Mouse (Mus musculus) liver, embryonic 16.5 days (tissue): ENCODE results near the gene Prkag3. TPM values are rescaled to one million over a fixed set of nuclear protein-coding genes. Genes with fewer than 3 reads are reported as not detected.

Experiments
- ATAC-seq: fragments of 200-750 bp; cut with Nextera tagmentation; 2 replicates; pipeline ENCODE4 v1.8.0; 2017; ENCODE audit warnings: low read depth, mild to moderate bottlenecking, moderate number of reproducible peaks, moderate library complexity
- H3K27ac ChIP-seq: fragments of 300-500 bp; sonication (generic); 2 replicates; pipeline ENCODE4 v1.5.1; 2014; ENCODE audit warnings: mild to moderate bottlenecking, low read length
- H3K27me3 ChIP-seq: fragments of 300-500 bp; sonication (generic); 2 replicates; pipeline ENCODE4 v1.6.1; 2014; ENCODE audit warnings: low read depth, low read length, mixed read lengths; ENCODE audit not compliant: control insufficient read depth, insufficient read depth
- H3K36me3 ChIP-seq: fragments of 300-500 bp; sonication (generic); 2 replicates; pipeline ENCODE4 v1.6.1; 2014; ENCODE audit warnings: mild to moderate bottlenecking; ENCODE audit not compliant: control insufficient read depth, insufficient read depth
- H3K4me1 ChIP-seq: fragments of 300-500 bp; sonication (generic); 2 replicates; pipeline ENCODE4 v1.6.1; 2014; ENCODE audit warnings: low read depth, low read length, mixed read lengths; ENCODE audit not compliant: control insufficient read depth
- H3K4me2 ChIP-seq: fragments of 300-500 bp; sonication (generic); 2 replicates; pipeline ENCODE4 v1.6.1; 2014; ENCODE audit warnings: low read depth, low read length, mixed read lengths
- H3K4me3 ChIP-seq: fragments of 300-500 bp; sonication (generic); 2 replicates; pipeline ENCODE4 v1.5.1; 2014; ENCODE audit warnings: low read depth, mild to moderate bottlenecking, low read length
- H3K9ac ChIP-seq: fragments of 300-500 bp; sonication (generic); 2 replicates; pipeline ENCODE4 v1.6.1; 2014; ENCODE audit warnings: low read depth, low read length
- H3K9me3 ChIP-seq: fragments of 300-500 bp; sonication (generic); replicated peaks from 2 replicates; pipeline ENCODE4 v1.6.1; 2016; ENCODE audit warnings: low read length; ENCODE audit not compliant: control insufficient read depth
- WGBS: fragments of 180-500 bp; shearing (Covaris S2); extraction: QIAGEN DNeasy Blood & Tissue Kit; methylation state at CpG from one replicate; pipeline ENCODE4 v1.1.7; 2014; ENCODE audit not compliant: insufficient replicate concordance; 5-methylcytosine and 5-hydroxymethylcytosine counted together
- polyA plus RNA-seq: library from polyadenylated mRNA; unstranded; fragments of >200 nt; fragmentation: Nextera tagmentation; extraction: Ambion mirVana; gene quantifications from 2 replicates; pipeline ENCODE4 v1.2.1, GENCODE M21; 2015

The Prkag3 gene
- polyA plus RNA-seq, 1 experiment from 2014 or later: 0.19 TPM

DNA sequence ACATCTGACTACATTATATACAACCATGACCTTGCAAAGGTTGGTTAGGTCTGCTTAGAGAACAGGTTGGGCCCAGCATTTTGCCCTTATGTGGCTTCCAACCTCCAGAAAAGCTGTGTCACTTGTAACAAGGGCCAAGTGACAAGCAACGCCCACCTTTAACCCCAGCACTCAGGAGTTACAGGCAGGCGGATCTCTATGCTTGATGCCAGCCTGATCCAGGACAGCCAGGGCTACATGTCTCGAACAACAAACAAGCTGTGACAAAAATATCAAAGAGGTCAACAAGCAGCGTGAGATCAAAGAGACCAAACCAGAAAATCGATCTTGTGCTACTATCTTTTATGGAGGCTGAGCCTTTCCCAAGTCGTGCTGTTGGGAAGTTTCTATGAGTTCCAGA lies 27.4 kb downstream of the Prkag3 start:
- H3K36me3 ChIP-seq: no peaks in the 10 kb centered on the region
- H3K27ac ChIP-seq: no peak overlapping the region
- H3K27me3 ChIP-seq: no peaks in the 10 kb centered on the region
- no peaks in the 10 kb centered on the region for H3K9me3 ChIP-seq
- no peak overlapping the region for H3K4me2 ChIP-seq
- WGBS: 44% methylated on average over 6 of the region's 6 CpGs
- no peaks in the 10 kb centered on the region for H3K4me1 ChIP-seq
- H3K4me3 ChIP-seq: no peak overlapping the region
- H3K9ac ChIP-seq: no peak overlapping the region
- ATAC-seq: peak; percentile 37; the same call in 1 of the 2 replicates

DNA sequence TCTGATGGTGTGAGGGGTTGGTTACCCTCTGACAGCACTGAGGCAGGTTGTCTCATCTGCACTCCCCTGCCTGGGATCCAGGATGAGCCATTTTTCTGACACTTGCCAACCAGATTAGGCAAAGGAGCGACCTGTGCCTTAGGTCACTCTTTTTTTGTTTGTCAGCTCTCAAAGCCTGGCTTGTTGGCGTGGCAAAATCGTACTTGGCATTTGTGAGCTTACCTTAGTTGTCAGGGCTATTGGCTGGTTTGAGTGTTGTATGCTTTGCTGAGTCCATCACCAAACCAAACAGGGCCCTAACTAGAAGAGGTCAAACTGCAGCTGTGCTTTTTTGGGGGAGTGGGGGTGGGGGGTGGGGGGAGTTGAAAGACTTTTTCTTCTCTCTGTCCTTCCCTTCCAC lies 29.7 kb downstream of the Prkag3 start:
- no peak for ATAC-seq
- Histone ChIP-seq H3K4me3 (no peak overlapping the region), H3K4me2 (no peak overlapping the region), H3K27me3 (0 out of 2 replicates have a peak, but pooled peaks cover 1% of the 10 kb centered on the region), H3K9ac (no peak overlapping the region), H3K4me1 (no peaks in the 10 kb centered on the region), H3K27ac (no peak overlapping the region), H3K9me3 (no peaks in the 10 kb centered on the region), H3K36me3 (no peaks in the 10 kb centered on the region)
- 38% methylated on average over 3 of the region's 3 CpGs for WGBS

DNA sequence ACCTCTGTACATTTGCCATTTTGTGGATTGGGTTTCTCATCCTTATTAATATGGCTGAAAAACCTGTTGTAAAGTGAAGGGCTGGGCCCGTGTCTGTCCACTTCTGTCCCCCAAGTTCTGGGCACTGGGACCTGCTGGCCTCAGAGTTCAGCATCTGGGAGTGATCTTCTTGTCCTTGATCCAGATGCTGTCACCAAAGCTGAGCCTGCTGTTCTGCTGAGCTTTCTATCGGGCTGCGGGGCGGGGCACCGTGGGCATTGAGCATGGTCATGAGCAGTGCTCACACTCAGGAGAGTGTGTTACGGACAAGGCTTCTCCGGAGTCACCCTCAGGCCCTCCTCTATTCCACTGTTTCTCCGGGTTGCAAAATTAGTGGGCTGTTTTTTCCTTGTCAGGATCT lies 30.9 kb downstream of the Prkag3 start:
- H3K27me3 ChIP-seq: peaks cover 11% of the 10 kb centered on the region
- no peak overlapping the region for H3K4me3 ChIP-seq
- H3K4me1 ChIP-seq: no peaks in the 10 kb centered on the region
- no peak overlapping the region for H3K27ac ChIP-seq
- H3K4me2 ChIP-seq: no peak overlapping the region
- 74% methylated on average over 8 of the region's 8 CpGs for WGBS
- no peaks in the 10 kb centered on the region for H3K36me3 ChIP-seq
- no peak overlapping the region for H3K9ac ChIP-seq
- ATAC-seq: no peak
- H3K9me3 ChIP-seq: no peaks in the 10 kb centered on the region

DNA sequence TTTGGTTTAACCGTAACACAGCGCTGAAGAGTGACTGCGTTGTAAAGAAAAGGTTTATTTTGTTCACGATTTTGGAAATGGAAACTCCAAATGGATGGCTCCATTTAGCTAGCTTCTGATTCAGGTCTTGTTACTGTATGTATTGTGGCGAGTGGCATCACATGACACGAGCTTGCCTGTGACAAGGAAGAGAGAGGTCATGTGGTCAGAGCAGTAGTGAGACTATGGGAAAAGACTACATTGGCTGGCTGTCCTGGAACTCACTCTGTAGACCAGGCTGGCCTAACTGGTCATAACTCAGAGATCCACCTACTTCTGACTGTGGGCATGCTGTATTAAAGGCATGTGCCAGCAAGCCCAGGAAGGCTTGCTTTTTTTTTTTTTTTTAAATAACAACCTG lies 33.1 kb downstream of the Prkag3 start:
- H3K9me3 ChIP-seq: no peaks in the 10 kb centered on the region
- no peaks in the 10 kb centered on the region for H3K4me1 ChIP-seq
- H3K36me3 ChIP-seq: no peaks in the 10 kb centered on the region
- WGBS: 70% methylated on average over 6 of the region's 6 CpGs
- no peak for ATAC-seq
- H3K27ac ChIP-seq: no peak overlapping the region; the same call in 1 of the 2 replicates
- peaks cover 11% of the 10 kb centered on the region for H3K27me3 ChIP-seq
- H3K4me2 ChIP-seq: no peak overlapping the region
- H3K4me3 ChIP-seq: no peak overlapping the region
- no peak overlapping the region for H3K9ac ChIP-seq

DNA sequence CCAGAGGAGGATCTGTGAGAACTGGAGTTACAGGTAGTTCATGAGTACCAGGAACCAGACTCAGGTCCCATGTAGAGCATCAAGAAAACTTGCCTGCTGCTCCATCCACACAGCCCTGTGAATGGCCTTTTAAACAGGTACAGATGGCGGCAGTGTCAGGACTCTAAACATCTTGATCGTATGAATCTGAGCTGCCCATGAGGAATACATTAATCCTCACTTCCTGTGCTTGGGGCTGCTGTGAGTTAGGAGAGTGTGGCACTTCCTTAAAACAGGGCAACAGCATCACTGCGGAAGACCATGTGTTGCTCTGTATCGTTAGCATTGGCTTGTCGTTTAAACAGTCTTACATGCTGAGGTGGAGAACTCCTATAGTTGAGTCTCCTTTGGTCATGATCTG lies 33.6 kb downstream of the Prkag3 start:
- Histone ChIP-seq H3K9me3 (no peaks in the 10 kb centered on the region), H3K4me2 (no peak overlapping the region), H3K4me1 (no peaks in the 10 kb centered on the region), H3K4me3 (no peak overlapping the region), H3K36me3 (no peaks in the 10 kb centered on the region), H3K27ac (no peak overlapping the region), H3K27me3 (peaks cover 11% of the 10 kb centered on the region), H3K9ac (no peak overlapping the region)
- 41% methylated on average over 5 of the region's 5 CpGs for WGBS
- no peak for ATAC-seq

DNA sequence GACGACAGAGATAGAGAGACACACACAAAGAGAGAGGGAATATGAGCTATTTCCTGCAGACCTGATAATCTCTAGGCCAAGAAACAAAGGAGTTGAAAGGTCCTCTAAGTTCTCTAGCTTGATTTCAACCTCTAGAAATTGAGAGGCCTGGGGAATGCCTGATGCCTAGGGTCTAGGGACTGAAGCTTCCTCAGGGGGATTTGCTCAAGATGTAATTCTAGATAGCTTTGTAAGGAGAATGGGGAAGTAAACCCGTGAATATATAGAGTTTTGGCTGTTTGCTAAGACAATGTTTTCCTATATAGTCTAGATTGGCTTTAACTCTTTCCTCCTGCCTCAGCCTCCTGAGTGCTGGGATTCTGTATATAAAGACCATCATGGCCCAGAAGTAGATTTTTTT lies 34.1 kb downstream of the Prkag3 start:
- WGBS: 13% methylated on average over 2 of the region's 2 CpGs
- Histone ChIP-seq H3K4me1 (no peaks in the 10 kb centered on the region), H3K4me3 (no peak overlapping the region), H3K27ac (no peak overlapping the region), H3K27me3 (peaks cover 11% of the 10 kb centered on the region), H3K9ac (no peak overlapping the region), H3K4me2 (no peak overlapping the region), H3K36me3 (no peaks in the 10 kb centered on the region), H3K9me3 (no peaks in the 10 kb centered on the region)
- ATAC-seq: no peak

DNA sequence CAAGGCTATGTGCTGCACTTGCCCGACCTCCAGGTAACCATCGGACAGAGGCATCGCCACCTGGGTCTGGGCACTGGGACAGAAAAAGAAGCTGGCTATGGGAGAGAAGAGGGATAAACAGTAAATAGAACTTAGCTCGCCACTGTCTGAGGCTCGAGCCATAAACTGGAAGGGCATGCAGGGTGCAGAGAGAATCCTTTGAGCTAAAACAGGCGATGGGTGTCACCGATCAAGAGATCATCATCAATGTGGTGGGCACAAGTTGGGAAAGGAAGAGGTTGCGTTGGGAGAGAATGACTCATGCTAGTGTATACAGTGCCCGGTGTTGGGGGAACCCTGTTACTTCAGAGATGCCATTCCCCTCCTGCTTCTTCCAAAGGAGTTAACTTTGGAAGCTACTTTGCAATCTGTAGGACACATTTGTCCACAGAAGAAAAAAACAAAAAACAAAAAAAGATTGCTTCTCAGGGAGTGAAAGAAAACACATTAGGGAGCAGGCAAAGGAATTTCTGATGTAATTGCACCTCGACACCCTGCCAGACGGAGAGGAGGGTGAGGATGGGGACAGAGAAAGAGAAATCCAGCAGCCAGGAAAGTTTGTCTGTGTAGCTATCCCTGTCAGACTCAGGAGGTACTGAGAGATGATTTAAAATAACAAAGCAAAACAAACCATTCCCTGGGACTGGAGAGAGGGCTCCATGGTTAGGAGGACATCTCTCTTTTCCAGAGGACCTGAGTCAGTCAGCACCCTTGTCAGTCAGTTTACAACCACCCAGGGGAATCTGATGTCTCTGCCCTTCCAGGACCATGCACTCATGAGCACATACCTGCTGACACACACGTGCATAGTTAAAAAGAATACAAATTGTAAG lies 34.9 kb downstream of the Prkag3 start:
- H3K27ac ChIP-seq: no peak overlapping the region
- peak overlapping the region; percentile 55 for H3K9ac ChIP-seq
- ATAC-seq: no peak
- peak overlapping the region; percentile 55 for H3K4me3 ChIP-seq
- peak overlapping the region; percentile 65 for H3K4me2 ChIP-seq
- no peaks in the 10 kb centered on the region for H3K9me3 ChIP-seq
- H3K4me1 ChIP-seq: no peaks in the 10 kb centered on the region
- WGBS: 23% methylated on average over 12 of the region's 12 CpGs
- peaks cover 11% of the 10 kb centered on the region for H3K27me3 ChIP-seq
- no peaks in the 10 kb centered on the region for H3K36me3 ChIP-seq

DNA sequence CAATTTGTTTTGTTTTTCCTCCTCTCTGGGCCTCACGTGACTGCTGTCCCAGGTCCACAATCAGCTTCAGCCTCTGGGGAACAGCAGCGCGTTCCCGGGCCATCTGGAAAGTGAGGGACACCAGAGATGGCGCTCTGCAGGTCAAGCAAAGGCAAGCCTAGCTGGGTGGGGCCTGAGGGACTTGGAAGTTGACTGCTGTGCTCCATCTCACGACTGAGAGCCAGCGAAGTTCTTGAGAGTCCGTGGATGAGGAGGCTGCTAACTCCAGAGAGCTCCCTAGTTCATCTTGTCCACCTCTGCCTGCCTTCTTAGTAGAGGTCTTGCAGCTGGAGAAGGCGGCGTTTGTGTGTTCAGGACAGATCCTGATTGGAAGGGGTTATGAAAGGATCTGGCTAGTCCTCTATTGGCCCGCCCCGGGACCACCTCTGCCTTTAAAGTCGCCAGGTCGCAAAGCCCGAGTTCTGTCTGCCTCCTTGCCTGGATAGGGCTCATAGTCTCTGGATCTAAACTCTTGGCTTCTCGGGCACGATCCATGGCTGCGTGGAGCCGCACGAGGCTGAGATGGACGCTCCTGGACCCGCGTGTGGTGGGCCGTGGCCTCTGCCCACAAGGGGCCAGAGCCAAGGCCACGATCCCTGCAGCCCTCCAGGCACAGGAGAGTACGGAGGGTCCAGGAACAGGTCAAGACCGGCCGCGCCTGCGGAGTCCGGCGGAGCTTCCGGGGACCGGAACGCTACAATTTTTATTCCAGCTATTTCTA lies 35.7 kb downstream of the Prkag3 start, which contains the start of gene Cyp27a1:
Gene Cyp27a1 (plus strand): TSS at position 476 of the 760 bp plus-strand sequence.
- no peaks in the 10 kb centered on the region for H3K4me1 ChIP-seq
- no peaks in the 10 kb centered on the region for H3K9me3 ChIP-seq
- 5% methylated on average over 35 of the region's 35 CpGs for WGBS
- peak within 1 kb of the TSS; percentile 55 for H3K4me3 ChIP-seq
- peak; percentile 76 for ATAC-seq
- peak within 1 kb of the TSS; percentile 65 for H3K4me2 ChIP-seq
- H3K27ac ChIP-seq: peak within 1 kb of the TSS; percentile 1; the same call in 1 of the 2 replicates
- peak within 1 kb of the TSS; percentile 55 for H3K9ac ChIP-seq
- no peaks in the 10 kb centered on the region for H3K36me3 ChIP-seq
- peaks cover 11% of the 10 kb centered on the region for H3K27me3 ChIP-seq
